Mouse (Mus musculus): ENCODE data around the gene Mapk3. TPM values are rescaled to one million over a fixed set of nuclear protein-coding genes. Genes with fewer than 3 reads are reported as not detected.
A peak's percentile ranks its signal among the peaks of the same experiment; 100 is the strongest.

Mapk3 gene
- total and polyA plus RNA-seq, 2 experiments from 2014 or later, result 107 to 132 TPM

DNA sequence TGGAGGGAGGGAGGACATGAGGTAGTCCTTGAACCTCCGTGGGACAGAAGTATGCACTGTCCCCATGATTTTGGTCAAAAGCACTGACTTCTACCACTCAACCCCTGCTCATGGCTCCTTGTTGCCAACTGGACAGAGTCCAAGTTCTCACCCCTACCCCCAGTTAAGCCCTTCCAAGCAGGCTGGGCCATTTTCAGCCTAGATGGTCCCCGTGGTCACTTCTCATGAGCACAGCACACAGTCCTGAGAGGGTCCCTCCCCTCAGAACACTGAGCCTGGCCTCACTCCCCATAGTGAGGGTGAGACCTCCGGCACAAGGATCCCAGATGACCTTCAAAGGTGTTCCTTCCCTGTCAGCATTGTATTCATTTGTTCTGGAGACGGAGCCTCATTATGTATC is 29.7 kb downstream of the Mapk3 start:
- ATAC-seq, result no peak
- H3K36me3 ChIP-seq (ENCODE audit: insufficient read depth, low read length), result peaks cover 46% of the 10 kb centered on the region

DNA sequence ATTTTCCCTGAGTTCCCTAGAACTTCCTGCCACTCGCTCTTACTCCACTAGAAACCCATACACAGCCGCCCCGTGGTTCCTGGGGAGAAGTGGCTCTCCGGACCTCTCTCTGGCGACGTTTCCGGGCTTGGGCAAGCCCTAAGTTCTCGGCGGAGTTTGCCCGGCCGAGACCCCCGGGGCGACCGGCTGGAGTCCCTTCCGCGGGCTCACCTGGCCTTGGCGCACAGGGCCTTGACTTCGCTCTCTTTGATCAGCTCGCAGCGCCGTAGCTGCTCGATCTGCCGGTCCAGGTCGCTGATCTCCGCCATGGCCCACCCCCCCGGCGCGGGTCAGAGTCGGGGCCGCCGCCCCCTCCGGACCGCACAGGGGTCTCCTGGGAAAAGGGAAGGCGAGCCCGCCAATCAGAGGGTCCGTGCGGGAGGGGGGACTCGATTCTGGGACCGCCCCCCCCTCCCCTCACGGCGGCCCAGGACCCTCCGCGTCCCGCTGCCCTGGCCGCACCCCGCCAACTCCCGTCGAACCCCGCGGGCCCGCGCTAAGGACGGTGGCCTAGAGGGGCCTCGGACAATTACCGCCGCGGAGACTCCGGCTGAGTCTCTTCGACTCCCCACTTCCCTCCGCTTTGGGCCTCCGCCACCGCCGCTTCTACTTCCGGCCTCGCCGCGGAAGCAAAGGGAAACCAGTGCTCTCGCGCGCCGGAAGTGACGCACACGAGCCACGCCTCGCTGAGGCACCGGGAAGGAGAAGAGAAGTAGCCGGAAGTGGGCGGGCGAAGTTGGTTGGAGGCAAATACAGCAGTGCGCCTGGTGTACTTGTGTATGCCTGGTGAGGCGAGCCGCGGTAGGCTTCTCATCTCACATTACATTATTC is 32.7 kb downstream of the Mapk3 start, which contains the start of gene Ppp4c:
Gene Ppp4c, minus strand, starts transcription at position 646 of the 870 bp plus-strand sequence.
- peak within 1 kb of the TSS; percentile 94 for H3K9ac ChIP-seq (replicated peaks; ENCODE audit: low read length)
- H3K36me3 ChIP-seq (ENCODE audit: insufficient read depth, low read length), result peaks cover 45% of the 10 kb centered on the region
- TF ChIP-seq CTCF (IDR thresholded peaks at IDR 0.05; ENCODE audit: low read depth), result no peak
- ATAC-seq (peak; percentile 94), DNase-seq (ENCODE audit: low spot score) (peak; percentile 99)
- H3K4me1 ChIP-seq (ENCODE audit: insufficient read depth, low read length), result 0 out of 2 replicates have a peak, but pooled peaks cover 3% of the 10 kb centered on the region
- H3K4me3 ChIP-seq (ENCODE audit: low read length), result peak within 1 kb of the TSS; percentile 96
- H3K27me3 ChIP-seq (ENCODE audit: insufficient read depth, low read length), result no peaks in the 10 kb centered on the region
- H3K27ac ChIP-seq, result peak within 1 kb of the TSS; percentile 94
- WGBS, result 2% methylated on average over 80 of the region's 83 CpGs
- no peaks in the 10 kb centered on the region for H3K9me3 ChIP-seq (ENCODE audit: low read length)
- peak within 1 kb of the TSS; percentile 78 for H3K4me2 ChIP-seq (ENCODE audit: low read depth, low read length)

More for the DNA sequence above, 29.7 kb downstream of the Mapk3 start:
- Histone ChIP-seq H3K27ac (no peak overlapping the region), H3K9ac (replicated peaks; ENCODE audit: low read length) (no peak overlapping the region), H3K4me1 (ENCODE audit: insufficient read depth, low read length) (0 out of 2 replicates have a peak, but pooled peaks cover 3% of the 10 kb centered on the region), H3K27me3 (ENCODE audit: insufficient read depth, low read length) (no peaks in the 10 kb centered on the region), H3K9me3 (ENCODE audit: low read length) (no peaks in the 10 kb centered on the region), H3K4me3 (ENCODE audit: low read length) (no peak overlapping the region), H3K4me2 (ENCODE audit: low read depth, low read length) (no peak overlapping the region)
- DNase-seq (ENCODE audit: low spot score), result no peak
- 88% methylated on average over 4 of the region's 4 CpGs for WGBS
- no peak for TF ChIP-seq CTCF (IDR thresholded peaks at IDR 0.05; ENCODE audit: low read depth)

DNA sequence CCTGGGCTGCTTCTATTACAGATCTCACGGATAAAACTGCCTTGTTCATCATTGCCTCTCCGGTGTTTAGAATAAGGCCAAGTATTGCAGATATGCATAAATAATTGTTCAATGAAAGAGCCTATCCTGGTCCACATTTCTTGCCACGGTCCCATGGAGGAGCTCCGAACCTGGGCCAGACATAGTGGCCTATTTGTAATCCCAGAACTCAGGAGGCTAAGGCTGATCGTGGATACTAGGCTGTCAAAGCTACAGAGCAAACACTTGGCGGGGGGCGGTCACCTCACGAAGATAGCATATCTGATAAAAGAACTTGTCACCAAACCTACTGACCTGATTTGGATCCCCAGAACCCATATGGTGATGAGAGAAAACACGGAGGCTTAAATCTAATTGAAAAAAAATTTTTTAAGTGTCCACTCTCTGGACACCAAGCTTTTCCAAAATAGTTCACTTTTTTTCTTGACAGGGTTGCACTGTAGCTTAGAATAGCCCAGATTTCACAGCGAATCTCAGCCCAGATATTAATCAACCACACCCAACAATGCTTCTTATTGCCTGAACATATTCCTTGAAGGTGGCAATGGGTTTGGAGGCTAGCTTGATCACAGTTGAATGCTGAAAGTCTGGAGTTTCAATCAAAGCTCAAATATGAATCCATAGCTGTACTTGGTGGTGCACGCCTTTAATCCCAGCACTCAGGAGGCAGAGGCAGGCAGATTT is 33.5 kb downstream of the Mapk3 start:
- Histone ChIP-seq H3K9me3 (ENCODE audit: low read length) (no peaks in the 10 kb centered on the region), H3K4me1 (ENCODE audit: insufficient read depth, low read length) (0 out of 2 replicates have a peak, but pooled peaks cover 3% of the 10 kb centered on the region), H3K36me3 (ENCODE audit: insufficient read depth, low read length) (peaks cover 37% of the 10 kb centered on the region), H3K27me3 (ENCODE audit: insufficient read depth, low read length) (no peaks in the 10 kb centered on the region), H3K27ac (peak overlapping the region; percentile 94), H3K4me3 (ENCODE audit: low read length) (peak overlapping the region; percentile 96), H3K9ac (replicated peaks; ENCODE audit: low read length) (peak overlapping the region; percentile 94), H3K4me2 (ENCODE audit: low read depth, low read length) (peak overlapping the region; percentile 78)
- DNase-seq (ENCODE audit: low spot score), result no peak
- ATAC-seq, result peak; percentile 16; the same call in 1 of the 2 replicates
- 25% methylated on average over 11 of the region's 11 CpGs for WGBS
- TF ChIP-seq CTCF (IDR thresholded peaks at IDR 0.05; ENCODE audit: low read depth), result no peak

DNA sequence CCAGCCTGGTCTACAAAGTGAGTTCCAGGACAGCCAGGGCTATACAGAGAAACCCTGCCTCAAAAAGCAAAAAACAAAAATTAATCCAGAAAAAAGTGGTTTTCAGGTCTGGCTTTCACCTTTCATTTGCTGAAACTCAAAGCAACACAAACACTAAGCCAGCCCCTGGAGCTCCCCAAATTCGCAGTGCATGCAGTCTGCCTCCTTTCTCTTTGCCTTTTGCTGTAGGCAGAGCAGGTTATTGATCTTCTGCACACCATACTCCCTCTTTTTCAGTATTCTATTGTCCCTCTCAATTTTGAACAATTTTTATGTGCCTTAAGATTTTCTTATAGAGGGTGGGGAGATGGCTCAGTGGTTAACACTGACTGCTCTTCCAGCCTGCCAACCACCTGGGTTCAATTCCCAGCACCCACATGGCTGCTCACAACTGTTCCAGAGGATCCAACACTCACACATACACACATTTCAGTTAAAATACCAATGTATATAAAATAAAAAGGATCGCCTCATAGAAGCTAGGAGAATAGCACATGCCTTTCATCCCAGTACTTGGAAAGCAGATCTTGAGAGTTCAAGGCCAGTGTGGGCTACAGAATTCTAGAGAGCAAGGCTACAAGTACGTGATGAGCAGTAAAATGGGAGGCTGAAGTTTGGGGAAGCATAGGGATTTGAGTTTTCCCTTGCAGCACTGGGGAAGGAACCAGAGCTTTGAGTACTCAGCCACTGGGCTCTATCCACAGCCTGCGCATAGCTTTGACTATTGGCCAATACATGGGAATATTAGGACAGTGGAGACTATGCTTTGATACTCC is 34.3 kb downstream of the Mapk3 start:
- no peak overlapping the region for H3K4me2 ChIP-seq (ENCODE audit: low read depth, low read length)
- H3K9me3 ChIP-seq (ENCODE audit: low read length), result no peaks in the 10 kb centered on the region
- no peak for TF ChIP-seq CTCF (IDR thresholded peaks at IDR 0.05; ENCODE audit: low read depth)
- H3K36me3 ChIP-seq (ENCODE audit: insufficient read depth, low read length), result peaks cover 29% of the 10 kb centered on the region
- H3K4me3 ChIP-seq (ENCODE audit: low read length), result no peak overlapping the region
- 73% methylated on average over 4 of the region's 4 CpGs for WGBS
- no peak overlapping the region for H3K27ac ChIP-seq
- no peak overlapping the region for H3K9ac ChIP-seq (replicated peaks; ENCODE audit: low read length)
- no peaks in the 10 kb centered on the region for H3K27me3 ChIP-seq (ENCODE audit: insufficient read depth, low read length)
- H3K4me1 ChIP-seq (ENCODE audit: insufficient read depth, low read length), result 0 out of 2 replicates have a peak, but pooled peaks cover 3% of the 10 kb centered on the region
- ATAC-seq (no peak), DNase-seq (ENCODE audit: low spot score) (no peak)

DNA sequence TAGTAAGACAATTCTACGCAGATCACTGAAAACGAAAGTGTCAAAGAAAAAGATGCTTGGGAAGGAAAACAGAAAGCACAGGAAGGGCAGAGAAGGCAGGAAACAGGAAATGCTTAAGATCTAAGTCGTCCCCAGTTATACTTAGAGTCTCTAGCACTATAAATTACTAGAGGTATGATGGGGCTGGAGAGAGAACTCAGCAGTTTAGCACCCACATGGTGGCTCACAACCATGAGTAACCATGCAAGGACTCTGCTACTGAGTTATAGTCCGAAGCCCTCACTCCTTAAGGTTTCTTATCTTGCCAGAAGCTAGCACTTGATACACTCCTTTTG is 34.8 kb downstream of the Mapk3 start:
- DNase-seq (ENCODE audit: low spot score) (no peak), ATAC-seq (no peak)
- Histone ChIP-seq H3K4me1 (ENCODE audit: insufficient read depth, low read length) (0 out of 2 replicates have a peak, but pooled peaks cover 3% of the 10 kb centered on the region), H3K27ac (no peak overlapping the region), H3K4me3 (ENCODE audit: low read length) (no peak overlapping the region), H3K27me3 (ENCODE audit: insufficient read depth, low read length) (no peaks in the 10 kb centered on the region), H3K9ac (replicated peaks; ENCODE audit: low read length) (no peak overlapping the region), H3K4me2 (ENCODE audit: low read depth, low read length) (no peak overlapping the region), H3K36me3 (ENCODE audit: insufficient read depth, low read length) (peaks cover 24% of the 10 kb centered on the region), H3K9me3 (ENCODE audit: low read length) (no peaks in the 10 kb centered on the region)
- WGBS, result 82% methylated on average over 4 of the region's 4 CpGs
- no peak for TF ChIP-seq CTCF (IDR thresholded peaks at IDR 0.05; ENCODE audit: low read depth)
